ENCODE assay signal across 29 mouse cellular contexts in the genomic region with DNA sequence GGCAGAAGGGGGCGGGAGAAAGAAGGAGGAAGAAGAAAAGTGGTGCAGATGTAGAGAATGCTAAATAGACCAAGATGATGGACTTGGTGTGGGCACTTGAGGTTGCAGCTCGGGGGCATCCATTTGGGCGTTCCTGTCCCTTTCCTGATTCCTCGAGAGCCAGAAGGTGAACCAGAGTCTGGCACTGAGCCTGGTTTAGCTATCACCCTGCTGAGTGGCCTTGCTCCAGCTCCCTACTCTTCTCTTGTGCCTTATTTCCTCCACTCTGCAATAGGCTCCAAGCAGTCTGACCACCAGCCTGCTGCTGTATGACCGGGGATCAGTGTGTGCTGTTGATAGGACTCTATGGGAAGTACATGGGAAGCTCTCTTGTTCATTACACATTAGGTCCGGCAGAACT.
DNase-seq lines count a peak whose midpoint lies in the region; ATAC-seq and TF ChIP-seq lines count a peak whose summit lies in the region.
"Had no signal": no experiment of that assay in that cellular context is flagged by ENCODE, and none has a peak within 500 bp of the region (broad histone marks: within the 10 kb centered on the region; RNA-seq: fewer than 3 reads in every experiment).

No protein-coding gene starts in this region.

- no peak overlapping the region for H3K9ac ChIP-seq in heart, embryonic 12.5 days
- no peak overlapping the region for H3K9ac ChIP-seq in heart, postnatal 0 days (replicated peaks; ENCODE audit: low read depth, low read length)
- H3K9ac ChIP-seq: forebrain, embryonic 13.5 days; hindbrain, embryonic 13.5 days; limb, embryonic 13.5 days; lung, embryonic 15.5 days; neural tube, embryonic 12.5 days had no signal

- DNase-seq in adrenal gland, adult (ENCODE audit: inconsistent age in 2 of 2, low spot score in 1 of 2): peak; percentile 44 to 68
- no peak for DNase-seq in adrenal gland, postnatal 4 days (ENCODE audit: low spot score in 2 of 2)
- peak; percentile 41 to 51 for DNase-seq in cerebellum, postnatal 14 days
- no peak for DNase-seq in cerebellum, adult 11-12 months
- no peak for DNase-seq in heart, adult 11 months
- DNase-seq in heart, postnatal 0 days (ENCODE audit: low spot score): no peak
- DNase-seq in heart, postnatal 10 days: no peak
- DNase-seq: cerebellum, adult 11 months; gastrocnemius, postnatal 10 days; kidney, adult 8-10 months; kidney, postnatal 4 days; right cerebral cortex, adult 18-20 months; spleen, adult 18-20 months; thymus, postnatal 14 days had no signal

- WGBS in heart, embryonic 12.5 days: 45% methylated on average over 6 of the region's 6 CpGs
- WGBS in heart, postnatal 0 days: 41% methylated on average over 6 of the region's 6 CpGs

- H3K36me3 ChIP-seq in heart, embryonic 12.5 days: no peaks in the 10 kb centered on the region
- H3K36me3 ChIP-seq in heart, postnatal 0 days (replicated peaks; ENCODE audit: control insufficient read depth, insufficient read depth, low read length): no peaks in the 10 kb centered on the region
- H3K36me3 ChIP-seq: hindbrain, embryonic 13.5 days; limb, embryonic 13.5 days; lung, embryonic 15.5 days; midbrain, embryonic 10.5 days; neural tube, embryonic 12.5 days had no signal

- H3K4me3 ChIP-seq in heart, embryonic 12.5 days: no peak overlapping the region
- no peak overlapping the region for H3K4me3 ChIP-seq in heart, postnatal 0 days (ENCODE audit: low read depth, low read length)
- H3K4me3 ChIP-seq: erythroblast, embryonic 14.5 days; forebrain, embryonic 13.5 days; hindbrain, embryonic 13.5 days; limb, embryonic 13.5 days; lung, embryonic 15.5 days; midbrain, embryonic 10.5 days; myocyte; neural tube, embryonic 12.5 days had no signal

- no peak for ATAC-seq in heart, embryonic 12.5 days (ENCODE audit: insufficient number of reproducible peaks, low FRiP score)
- no peak for ATAC-seq in heart, postnatal 0 days (ENCODE audit: insufficient read depth, low read depth)
- ATAC-seq: activated CD4-positive, CD25-positive, alpha-beta regulatory T cell, adult 4 months; forebrain, embryonic 13.5 days; intestine, embryonic 16.5 days; midbrain, embryonic 16.5 days had no signal

- peaks cover 36% of the 10 kb centered on the region for H3K4me1 ChIP-seq in heart, embryonic 12.5 days (replicated peaks)
- H3K4me1 ChIP-seq in heart, postnatal 0 days (ENCODE audit: control insufficient read depth, insufficient read depth): peaks cover 5% of the 10 kb centered on the region; the same call in 1 of the 2 replicates

- TF ChIP-seq EP300 in heart, postnatal 0 days (IDR thresholded peaks at IDR 0.05; ENCODE audit: low read depth): no peak

- H3K4me2 ChIP-seq in heart, embryonic 12.5 days: no peak overlapping the region
- H3K4me2 ChIP-seq in heart, postnatal 0 days (ENCODE audit: low read depth, low read length): no peak overlapping the region
- H3K4me2 ChIP-seq: forebrain, embryonic 13.5 days; hindbrain, embryonic 13.5 days; limb, embryonic 13.5 days; liver, embryonic 11.5 days; lung, embryonic 15.5 days; neural tube, embryonic 12.5 days had no signal

- H3K9me3 ChIP-seq in heart, embryonic 12.5 days (replicated peaks): no peaks in the 10 kb centered on the region
- no peaks in the 10 kb centered on the region for H3K9me3 ChIP-seq in heart, postnatal 0 days (replicated peaks; ENCODE audit: control insufficient read depth, low read length)
- H3K9me3 ChIP-seq: forebrain, embryonic 13.5 days; hindbrain, embryonic 13.5 days; limb, embryonic 13.5 days; lung, embryonic 15.5 days; midbrain, embryonic 10.5 days; neural tube, embryonic 12.5 days had no signal

- H3K27me3 ChIP-seq in heart, embryonic 12.5 days (replicated peaks): peaks cover 40% of the 10 kb centered on the region; the same call in 1 of the 2 replicates
- H3K27me3 ChIP-seq in heart, postnatal 0 days (ENCODE audit: control insufficient read depth, insufficient read depth, low read length): no peaks in the 10 kb centered on the region
- H3K27me3 ChIP-seq: CH12.LX had no signal

- H3K27ac ChIP-seq in heart, embryonic 12.5 days (ENCODE audit: poor library complexity, severe bottlenecking): peak overlapping the region; percentile 68; the same call in 1 of the 2 replicates
- H3K27ac ChIP-seq in heart, postnatal 0 days (ENCODE audit: low read depth): peak overlapping the region; percentile 59
- H3K27ac ChIP-seq: forebrain, embryonic 13.5 days; hindbrain, embryonic 13.5 days; kidney, postnatal 0 days; limb, embryonic 13.5 days; lung, embryonic 15.5 days; midbrain, embryonic 10.5 days; neural tube, embryonic 12.5 days had no signal

- no peak for TF ChIP-seq CTCF in heart, postnatal 0 days (IDR thresholded peaks at IDR 0.05; ENCODE audit: low read depth)

- intact Hi-C loops in heart, postnatal 10 days (cut with DNase I): no loop called here

Comparison
In these comparisons a context has a peak if more than half of its experiments do, and no peak if none do; other contexts are left out.
1. DNase-seq: peak in adrenal gland, adult (2 of 2) and cerebellum, postnatal 14 days (2 of 2); none in adrenal gland, postnatal 4 days (0 of 2), cerebellum, adult 11-12 months (single experiment), heart, adult 11 months (single experiment), heart, postnatal 0 days (single experiment) and heart, postnatal 10 days (0 of 2).